Mouse (Mus musculus) forebrain, postnatal 0 days (tissue): ENCODE data around the gene Miga1. TPM values are rescaled to one million over a fixed set of nuclear protein-coding genes. Genes with fewer than 3 reads are reported as not detected.
"Not testable (repeated sequence)": the region's sequence is repeated elsewhere in the genome, so short reads cannot be mapped to it uniquely, and the experiment has no call there.

Experiments
- ATAC-seq: fragments of 200-750 bp; cut with Nextera tagmentation; 2 replicates; pipeline ENCODE4 v1.8.0; 2017; ENCODE audit warnings: mild to moderate bottlenecking, moderate library complexity
- DNase-seq: peaks from one replicate; pipeline ENCODE4 v3.0.0-alpha.2; 2015
- H3K27ac ChIP-seq: fragments of 300-500 bp; sonication (generic); 2 replicates; pipeline ENCODE4 v1.5.1; 2014; ENCODE audit warnings: low read depth, mild to moderate bottlenecking, antibody characterized with exemption, low read length, moderate library complexity, mixed read lengths
- H3K27me3 ChIP-seq: fragments of 300-500 bp; sonication (generic); 2 replicates; pipeline ENCODE4 v1.6.1; 2014; ENCODE audit warnings: mild to moderate bottlenecking, low read length, mixed read lengths; ENCODE audit not compliant: insufficient read depth
- H3K36me3 ChIP-seq: fragments of 300-500 bp; sonication (generic); 2 replicates; pipeline ENCODE4 v1.6.1; 2014; ENCODE audit warnings: mild to moderate bottlenecking, moderate library complexity; ENCODE audit not compliant: insufficient read depth
- H3K4me1 ChIP-seq: fragments of 300-500 bp; sonication (generic); 2 replicates; pipeline ENCODE4 v1.6.1; 2014; ENCODE audit warnings: antibody characterized with exemption; ENCODE audit not compliant: insufficient read depth
- H3K4me2 ChIP-seq: fragments of 300-500 bp; sonication (generic); 2 replicates; pipeline ENCODE4 v1.6.1; 2014; ENCODE audit warnings: low read depth, mild to moderate bottlenecking, moderate library complexity
- H3K4me3 ChIP-seq: fragments of 300-500 bp; sonication (generic); 2 replicates; pipeline ENCODE4 v1.5.1; 2014; ENCODE audit warnings: low read depth, low read length, mixed read lengths
- H3K9ac ChIP-seq: fragments of 300-500 bp; sonication (generic); 2 replicates; pipeline ENCODE4 v1.6.1; 2014; ENCODE audit warnings: mild to moderate bottlenecking
- H3K9me3 ChIP-seq: fragments of 300-500 bp; sonication (generic); 2 replicates; pipeline ENCODE4 v1.6.1; 2016; ENCODE audit warnings: low read length
- CTCF ChIP-seq: sonication (generic); IDR thresholded peaks from 2 replicates; pipeline ENCODE4 v1.5.1; 2016; ENCODE audit warnings: antibody characterized with exemption, control low read depth, low read depth
- WGBS: fragments of 180-500 bp; shearing (Covaris S2); extraction: QIAGEN DNeasy Blood & Tissue Kit; methylation state at CpG from one replicate; pipeline ENCODE4 v1.1.7; 2014; 5-methylcytosine and 5-hydroxymethylcytosine counted together
- polyA plus RNA-seq: library from polyadenylated mRNA; unstranded; fragments of >200 nt; fragmentation: Nextera tagmentation; extraction: Ambion mirVana; gene quantifications from 2 replicates; pipeline ENCODE4 v1.2.1, GENCODE M21; 2015
- total RNA-seq: library from RNA; depleted of rRNA; stranded (reverse); fragments of >200 nt; gene quantifications from 2 replicates; pipeline ENCODE4 v1.2.3, GENCODE M21; 2014

Gene Miga1
- total and polyA plus RNA-seq, 2 experiments from 2014 or later = 18.8 to 24.3 TPM

DNA sequence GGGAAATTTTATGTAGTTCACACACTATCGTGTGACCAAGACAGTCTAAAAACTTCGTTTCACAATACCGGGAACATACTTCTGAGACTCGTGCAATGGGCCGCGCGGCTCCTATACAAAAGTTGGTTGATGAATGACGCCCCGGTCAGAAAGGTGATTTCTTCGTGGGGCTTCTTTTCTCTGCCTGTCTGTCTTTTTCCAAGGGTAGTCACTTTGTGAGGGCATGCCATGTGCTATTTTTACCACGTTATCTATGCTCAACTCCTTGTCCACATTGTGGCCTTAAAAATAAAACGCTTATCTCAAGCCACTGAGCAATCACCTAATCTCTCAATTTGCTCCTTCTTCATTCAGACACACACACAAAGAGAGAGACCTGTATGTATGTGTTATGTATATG lies 75.4 kb downstream of the Miga1 start:
- peak overlapping the region; percentile 51; the same call in 1 of the 2 replicates for H3K9ac ChIP-seq
- no peaks in the 10 kb centered on the region for H3K9me3 ChIP-seq
- peak overlapping the region; percentile 100 for H3K4me2 ChIP-seq
- peak overlapping the region; percentile 52 for H3K4me3 ChIP-seq
- no peaks in the 10 kb centered on the region for H3K36me3 ChIP-seq
- no peak for TF ChIP-seq CTCF
- peak overlapping the region; percentile 45; the same call in 1 of the 2 replicates for H3K27ac ChIP-seq
- WGBS = 38% methylated on average over 12 of the region's 12 CpGs
- H3K4me1 ChIP-seq = peaks cover 6% of the 10 kb centered on the region; the same call in 1 of the 2 replicates
- ATAC-seq = no peak
- no peak for DNase-seq
- peaks cover 8% of the 10 kb centered on the region for H3K27me3 ChIP-seq

- ATAC-seq = no peak
- no peak for DNase-seq
- Histone ChIP-seq H3K4me1 (peaks cover 6% of the 10 kb centered on the region; the same call in 1 of the 2 replicates), H3K9me3 (no peaks in the 10 kb centered on the region), H3K27ac (peak overlapping the region; percentile 45; the same call in 1 of the 2 replicates), H3K4me3 (no peak overlapping the region), H3K27me3 (peaks cover 8% of the 10 kb centered on the region), H3K36me3 (no peaks in the 10 kb centered on the region), H3K9ac (no peak overlapping the region), H3K4me2 (no peak overlapping the region)
- TF ChIP-seq CTCF = no peak
- WGBS = 53% methylated on average over 10 of the region's 10 CpGs
These were observed 75.8 kb downstream of the Miga1 start for GRCm38 (mm10) chr3:152264374-152264773.

GRCm38 (mm10) chr3:152261948-152262347 lies 78.3 kb downstream of the Miga1 start:
- Histone ChIP-seq H3K9me3 (no peaks in the 10 kb centered on the region), H3K9ac (no peak overlapping the region), H3K4me1 (peaks cover 6% of the 10 kb centered on the region; the same call in 1 of the 2 replicates), H3K4me3 (no peak overlapping the region), H3K36me3 (no peaks in the 10 kb centered on the region), H3K4me2 (no peak overlapping the region), H3K27ac (no peak overlapping the region), H3K27me3 (peaks cover 8% of the 10 kb centered on the region)
- no peak for TF ChIP-seq CTCF
- 34% methylated on average over 8 of the region's 8 CpGs for WGBS
- ATAC-seq = no peak
- no peak for DNase-seq

- no peak for ATAC-seq
- Histone ChIP-seq H3K9me3 (no peaks in the 10 kb centered on the region), H3K36me3 (no peaks in the 10 kb centered on the region), H3K4me2 (no peak overlapping the region), H3K27ac (no peak overlapping the region), H3K4me3 (no peak overlapping the region), H3K4me1 (peaks cover 6% of the 10 kb centered on the region; the same call in 1 of the 2 replicates), H3K9ac (no peak overlapping the region), H3K27me3 (peaks cover 8% of the 10 kb centered on the region)
- DNase-seq = no peak
- 48% methylated on average over 8 of the region's 8 CpGs for WGBS
- no peak for TF ChIP-seq CTCF
These were observed 78.8 kb downstream of the Miga1 start for GRCm38 (mm10) chr3:152261436-152261835.

- no peak for ATAC-seq
- Histone ChIP-seq H3K36me3 (no peaks in the 10 kb centered on the region), H3K4me2 (no peak overlapping the region), H3K27ac (no peak overlapping the region), H3K4me3 (no peak overlapping the region), H3K9ac (no peak overlapping the region), H3K27me3 (peaks cover 3% of the 10 kb centered on the region), H3K9me3 (no peaks in the 10 kb centered on the region), H3K4me1 (peaks cover 6% of the 10 kb centered on the region; the same call in 1 of the 2 replicates)
- TF ChIP-seq CTCF = no peak
- 95% methylated on average over 1 of the region's 1 CpGs for WGBS
- no peak for DNase-seq
These were observed 79.8 kb downstream of the Miga1 start for GRCm38 (mm10) chr3:152260362-152260761.

DNA sequence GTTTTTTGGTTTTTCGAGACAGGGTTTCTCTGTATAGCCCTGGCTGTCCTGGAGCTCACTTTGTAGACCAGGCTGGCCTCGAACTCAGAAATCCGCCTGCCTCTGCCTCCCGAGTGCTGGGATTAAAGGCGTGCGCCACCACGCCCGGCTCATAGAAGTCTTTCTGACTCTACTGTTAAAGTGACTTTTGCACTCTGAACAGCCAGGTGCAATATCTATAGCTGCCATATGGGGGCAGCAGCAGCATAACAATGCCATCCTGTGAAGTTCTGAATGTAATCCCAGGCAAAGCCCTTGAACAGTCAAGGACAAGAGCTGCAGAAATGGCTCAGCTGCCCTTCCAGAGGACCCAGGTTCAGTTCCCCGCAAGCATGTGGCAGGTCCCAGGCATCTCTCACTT lies 80.8 kb downstream of the Miga1 start:
- 42% methylated on average over 6 of the region's 9 CpGs for WGBS
- DNase-seq (peak; percentile 75), ATAC-seq (peak; percentile 55)
- H3K4me3 ChIP-seq, H3K4me2 ChIP-seq, H3K9ac ChIP-seq, H3K4me1 ChIP-seq, H3K27ac ChIP-seq, H3K27me3 ChIP-seq, H3K9me3 ChIP-seq, H3K36me3 ChIP-seq: not testable (repeated sequence)
- TF ChIP-seq CTCF = peak; percentile 83

- no peak overlapping the region for H3K9ac ChIP-seq
- no peaks in the 10 kb centered on the region; the same call in 1 of the 2 replicates for H3K27me3 ChIP-seq
- ATAC-seq = no peak
- TF ChIP-seq CTCF = no peak
- no peak overlapping the region for H3K27ac ChIP-seq
- 85% methylated on average over 3 of the region's 3 CpGs for WGBS
- no peak overlapping the region for H3K4me3 ChIP-seq
- H3K36me3 ChIP-seq = no peaks in the 10 kb centered on the region
- no peak overlapping the region for H3K4me2 ChIP-seq
- H3K9me3 ChIP-seq = no peaks in the 10 kb centered on the region
- DNase-seq = no peak
- H3K4me1 ChIP-seq = no peaks in the 10 kb centered on the region
These were observed 82.7 kb downstream of the Miga1 start for GRCm38 (mm10) chr3:152257528-152257927.

DNA sequence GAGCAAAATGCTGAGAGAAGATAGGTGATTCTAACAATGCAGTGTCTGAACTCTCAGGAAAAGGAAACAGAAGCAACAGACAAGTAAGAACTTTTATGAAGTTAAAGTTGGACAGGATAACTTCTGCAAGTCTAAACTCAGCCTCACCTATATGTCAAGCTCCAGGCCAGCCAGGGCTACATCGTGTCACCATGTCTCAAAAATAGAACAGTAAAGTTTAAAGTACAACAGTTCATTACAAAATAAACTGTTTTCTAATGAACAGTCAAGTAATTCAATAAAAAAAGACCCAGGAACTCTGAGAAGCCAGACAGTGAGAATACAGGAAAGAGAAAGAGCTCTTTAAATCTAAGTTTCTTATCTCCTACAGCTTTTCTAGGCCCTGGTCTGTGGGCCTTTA lies 89.7 kb downstream of the Miga1 start:
- Histone ChIP-seq H3K4me3 (no peak overlapping the region), H3K27ac (no peak overlapping the region), H3K4me1 (no peaks in the 10 kb centered on the region), H3K27me3 (no peaks in the 10 kb centered on the region), H3K4me2 (no peak overlapping the region), H3K9ac (no peak overlapping the region), H3K36me3 (no peaks in the 10 kb centered on the region), H3K9me3 (no peaks in the 10 kb centered on the region)
- 90% methylated on average over 1 of the region's 1 CpGs for WGBS
- no peak for TF ChIP-seq CTCF
- DNase-seq (no peak), ATAC-seq (no peak)
